Mouse (Mus musculus) telencephalon, adult 2 months (tissue): ENCODE results near the gene Akap11.
A peak's percentile ranks its signal among the peaks of the same experiment; 100 is the strongest.

Experiments used
- DNase-seq: peaks from one replicate; pipeline ENCODE4 v3.0.0-alpha.2; 2011; ENCODE audit warnings: low read depth, low spot score

The Akap11 gene

DNA sequence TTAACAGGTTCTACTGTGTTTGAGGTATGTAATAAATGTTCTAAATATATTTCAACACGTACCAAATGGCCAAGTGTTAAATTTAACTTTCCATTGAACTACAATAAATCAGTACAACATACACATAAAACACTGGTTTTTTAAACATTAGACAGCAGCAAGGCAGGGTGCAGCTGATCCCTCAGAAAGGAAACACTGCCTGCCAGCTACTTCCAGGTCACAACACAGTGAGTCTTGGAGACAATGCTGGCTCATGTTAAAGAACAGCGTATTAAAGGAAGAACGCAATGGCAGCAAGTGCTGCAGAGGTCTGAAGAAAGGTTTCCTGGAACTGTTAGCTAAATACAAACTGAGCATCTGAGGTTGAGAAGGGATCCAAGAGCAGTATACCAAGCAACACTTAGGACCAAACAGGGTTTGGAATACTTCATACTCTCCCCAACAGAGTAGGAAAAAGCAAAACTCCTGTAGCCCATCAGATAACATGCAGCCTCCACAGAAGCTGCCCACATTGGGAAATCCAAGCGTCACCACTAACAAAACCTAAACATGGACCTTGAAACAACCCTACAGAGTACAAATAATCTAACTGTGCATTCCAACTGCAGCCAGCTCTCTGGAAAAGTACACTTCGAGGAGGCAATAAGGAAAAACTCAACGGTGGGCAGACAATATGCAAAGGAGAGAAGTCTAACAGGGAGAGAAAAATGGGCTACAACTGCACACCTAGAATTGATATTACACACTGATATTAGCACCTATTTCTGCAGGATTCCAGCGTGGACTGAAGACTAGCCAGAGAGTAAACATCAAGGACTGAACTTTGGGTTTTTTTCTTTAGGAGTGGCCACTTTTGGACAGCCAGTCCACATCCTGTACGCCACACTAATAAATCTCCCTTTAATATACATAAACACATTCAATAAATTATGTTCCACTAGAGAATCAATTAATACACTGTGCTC is 7.9 kb downstream of the Akap11 start:
- no peak for DNase-seq

DNA sequence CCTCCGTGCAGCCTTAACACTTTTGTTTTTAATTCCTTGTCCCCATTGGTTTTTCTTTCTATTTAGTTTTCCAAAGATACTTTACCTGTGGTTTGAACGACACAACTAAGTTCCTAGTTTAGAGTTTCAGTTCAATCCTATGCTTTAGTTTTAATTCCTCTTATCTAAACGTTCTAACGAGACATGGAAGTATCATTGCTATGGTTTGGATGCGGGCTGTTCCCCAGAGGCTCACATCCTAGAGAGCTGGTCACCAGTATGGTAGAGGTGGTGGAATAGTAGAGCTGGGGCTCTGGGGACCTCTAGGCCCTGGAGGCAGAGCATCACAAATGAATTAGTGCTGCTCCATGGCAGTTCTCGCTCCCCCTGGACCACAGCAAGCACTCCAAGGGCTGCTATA is 9.7 kb downstream of the Akap11 start:
- no peak for DNase-seq

DNA sequence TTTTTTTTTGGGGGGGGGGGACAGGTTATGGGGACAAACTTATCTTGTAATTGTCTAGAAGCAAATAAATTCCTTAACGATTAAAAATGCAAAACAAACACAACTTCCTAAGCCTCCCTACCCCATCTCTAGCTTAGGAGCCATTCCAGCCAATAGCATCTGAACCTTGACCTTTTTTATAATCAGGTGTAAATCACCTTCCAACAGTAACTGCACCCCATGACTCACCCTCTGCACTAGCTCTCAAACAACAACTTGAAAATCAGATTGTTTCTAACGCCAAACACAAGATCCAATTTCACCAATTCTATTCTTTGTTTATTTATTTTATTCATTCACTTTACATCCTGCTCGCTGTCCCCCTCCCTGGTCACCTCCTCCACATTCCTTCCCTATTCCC is 10.1 kb downstream of the Akap11 start:
- DNase-seq: no peak

DNA sequence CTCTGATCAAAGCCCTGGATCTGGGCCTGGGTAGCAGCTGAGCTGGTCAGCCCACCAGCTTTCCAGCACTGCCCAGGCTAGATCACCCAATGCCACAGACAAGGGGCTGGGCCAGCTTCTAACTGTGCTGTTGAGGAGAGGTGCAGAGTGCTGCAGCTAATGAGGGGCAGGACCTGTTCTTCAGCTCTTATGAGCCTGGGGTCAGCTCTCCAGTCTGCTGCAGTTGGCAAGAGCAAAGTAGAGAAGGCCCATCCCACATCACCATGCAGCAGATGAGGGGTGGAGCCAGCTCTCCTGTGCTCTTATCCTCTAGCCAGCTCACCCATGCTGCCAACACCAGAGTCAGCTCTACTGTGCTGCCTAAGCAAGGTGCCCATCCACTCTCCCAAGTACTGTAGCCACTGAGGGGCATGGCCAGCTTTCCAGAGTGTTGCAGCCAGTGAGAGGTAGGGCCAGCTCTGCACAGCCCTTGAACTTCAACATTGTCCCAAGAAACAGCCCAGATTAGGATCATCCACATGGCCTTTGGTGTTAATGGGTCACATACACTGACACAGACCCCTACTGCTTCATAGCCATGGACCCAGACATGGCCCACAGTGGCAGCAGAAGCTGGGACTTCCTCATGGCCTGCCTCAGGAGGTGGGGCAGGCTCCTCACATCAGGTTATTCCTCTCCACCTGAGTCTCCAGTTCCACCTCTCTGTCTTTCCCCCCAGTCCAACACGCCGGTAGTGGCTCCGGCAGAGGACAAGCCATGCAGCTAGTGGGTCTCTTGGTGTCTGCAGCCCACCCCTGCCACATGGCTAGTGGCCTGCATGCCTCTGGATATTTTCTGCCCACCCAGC is 10.8 kb downstream of the Akap11 start:
- DNase-seq: no peak

DNA sequence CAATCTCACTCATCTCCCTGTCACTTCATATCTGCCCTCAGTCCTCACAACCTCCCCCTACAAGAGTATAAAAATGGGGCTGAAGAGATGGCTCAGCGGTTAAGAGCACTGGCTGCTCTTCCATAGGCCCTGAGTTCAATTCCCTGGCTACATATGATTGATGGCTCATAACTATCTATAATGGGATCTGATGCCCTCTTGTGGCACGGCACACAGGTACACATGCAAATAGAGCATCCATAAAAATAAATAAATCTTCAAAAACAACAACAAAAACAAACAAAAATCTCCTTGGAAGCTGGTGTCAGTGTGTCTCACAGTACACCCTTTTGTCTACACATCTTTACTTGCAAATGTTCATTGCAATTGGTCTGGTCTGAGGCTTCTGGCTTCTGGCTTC is 11.5 kb downstream of the Akap11 start:
- DNase-seq: no peak

DNA sequence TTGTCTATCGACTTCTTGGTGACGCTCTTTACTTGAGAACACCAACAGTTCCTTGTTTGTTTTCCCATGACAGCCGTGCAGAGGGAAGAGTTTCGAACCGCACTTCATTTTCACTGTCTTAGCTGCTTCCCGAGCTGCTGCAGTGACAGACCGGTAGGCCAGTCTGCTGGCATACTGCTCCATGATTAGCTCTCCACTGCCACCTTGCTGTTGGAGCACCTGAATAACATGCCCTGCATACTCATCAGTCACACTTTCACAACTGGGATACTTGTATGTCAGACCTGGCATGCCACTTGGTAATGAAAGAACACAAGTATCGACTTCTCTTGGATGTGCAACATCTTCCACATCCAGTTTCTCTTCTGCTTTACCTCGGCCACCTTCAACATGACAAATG is 25.9 kb downstream of the Akap11 start:
- DNase-seq: no peak

DNA sequence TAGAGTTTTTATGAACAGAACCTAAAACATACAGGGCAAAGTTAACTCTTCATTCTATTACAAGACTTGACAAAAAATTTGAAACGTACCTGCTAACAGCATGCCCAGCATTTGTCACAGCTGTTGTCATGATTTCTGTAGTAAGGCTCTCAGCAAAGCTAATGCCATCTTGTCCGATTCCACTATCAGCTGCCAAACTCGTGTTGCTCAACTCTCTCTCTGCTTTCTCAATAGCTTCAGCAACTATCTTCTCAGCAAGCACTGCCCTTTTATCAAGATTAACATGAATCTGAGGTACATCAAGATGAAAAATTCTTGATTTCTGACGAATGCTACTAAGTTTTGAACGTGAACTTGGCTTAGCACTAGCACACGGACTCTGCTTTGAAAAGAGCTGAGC is 26.8 kb downstream of the Akap11 start:
- no peak for DNase-seq

DNA sequence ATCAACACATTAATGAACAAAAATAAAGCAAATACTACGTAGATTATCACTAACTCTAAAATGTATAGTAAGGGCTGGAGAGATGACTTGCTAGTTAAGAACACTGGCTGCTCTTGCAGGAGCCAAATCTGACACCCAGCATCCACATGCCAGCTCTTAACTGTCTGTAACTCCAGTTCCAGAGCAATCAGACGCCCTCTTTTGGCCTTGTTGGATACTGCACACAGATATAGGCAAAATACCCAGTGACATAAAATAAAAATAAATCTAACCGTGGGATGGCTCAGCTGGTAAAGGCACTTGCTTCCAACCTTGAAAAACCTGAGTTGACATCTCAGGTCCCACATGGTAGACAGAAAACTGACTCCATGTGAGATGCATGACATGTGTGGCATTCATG is 36.0 kb downstream of the Akap11 start:
- DNase-seq: no peak

DNA sequence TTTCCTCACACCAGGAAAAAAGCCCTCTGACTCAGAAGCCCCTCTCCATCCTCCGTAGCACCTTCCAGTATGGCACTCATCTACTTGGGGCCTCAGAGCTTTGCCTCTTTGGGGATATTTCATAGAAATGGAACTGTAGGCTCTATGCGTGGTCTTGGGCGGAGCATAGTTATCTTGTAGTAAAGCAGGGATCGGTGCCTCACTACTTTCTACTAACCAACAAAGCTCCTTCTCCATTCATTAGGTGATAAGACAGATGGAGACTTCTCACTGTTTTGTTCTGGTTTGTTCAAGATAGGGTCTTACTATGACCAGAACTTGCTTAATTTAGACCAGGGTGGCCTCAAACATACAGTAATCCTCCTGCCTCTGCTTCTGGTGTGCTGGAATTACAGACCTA is 39.9 kb downstream of the Akap11 start:
- no peak for DNase-seq

DNA sequence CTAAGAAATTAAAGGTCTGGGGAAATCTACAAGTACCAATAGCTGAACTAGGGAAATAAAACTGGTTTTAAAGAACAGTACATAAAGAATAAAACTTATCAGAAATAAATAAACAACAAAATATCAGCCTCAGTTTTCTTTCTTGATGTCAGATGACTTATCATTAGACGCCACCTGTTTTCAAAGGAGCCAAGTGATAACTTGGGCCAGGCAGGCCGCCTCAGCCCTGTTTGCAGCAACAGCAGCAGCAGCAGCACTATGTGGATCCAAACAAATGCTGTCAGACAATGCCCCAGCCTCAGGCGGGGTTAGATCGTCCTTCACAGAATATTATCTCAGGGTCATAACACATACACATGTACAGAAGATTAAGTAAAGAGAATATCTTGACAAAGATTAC is 41.4 kb downstream of the Akap11 start:
- DNase-seq: no peak

DNA sequence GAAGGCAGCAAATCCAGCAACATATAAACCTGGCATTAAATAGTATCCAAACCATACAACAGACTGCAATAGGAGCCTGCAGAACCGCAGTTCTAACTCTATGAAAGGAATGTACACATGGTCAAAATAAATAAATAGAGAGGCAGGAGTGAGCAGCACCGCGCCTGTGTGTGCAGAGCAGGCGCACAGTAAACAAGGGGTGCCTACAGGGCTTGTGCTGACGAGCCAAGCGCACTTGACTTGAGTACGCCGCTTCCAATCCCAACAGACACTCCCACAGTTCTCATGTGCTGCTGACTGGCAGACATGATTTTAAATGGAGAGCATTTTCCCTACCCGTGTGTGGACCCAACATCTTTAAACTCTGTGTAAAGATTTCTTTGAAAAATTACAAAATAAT is 44.0 kb downstream of the Akap11 start:
- no peak for DNase-seq

DNA sequence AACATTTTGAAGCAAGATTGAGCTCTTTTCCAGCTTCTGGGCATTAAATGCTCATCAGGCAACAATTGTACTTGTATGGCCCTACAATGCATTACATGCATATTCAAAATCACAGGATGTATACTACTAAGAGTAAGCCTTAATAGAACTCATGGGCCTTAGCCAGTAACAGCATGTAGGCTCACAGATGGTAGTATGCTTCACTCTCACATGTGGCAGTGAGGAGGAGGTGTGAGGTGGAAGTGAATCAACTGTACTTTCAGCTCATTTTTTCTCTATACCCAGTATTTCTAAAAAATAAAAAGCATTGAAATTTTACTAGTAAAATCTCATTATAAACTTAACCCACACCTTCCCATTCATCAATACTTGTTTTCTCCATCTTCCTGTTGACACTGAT is 45.2 kb downstream of the Akap11 start:
- DNase-seq: peak; percentile 87

DNA sequence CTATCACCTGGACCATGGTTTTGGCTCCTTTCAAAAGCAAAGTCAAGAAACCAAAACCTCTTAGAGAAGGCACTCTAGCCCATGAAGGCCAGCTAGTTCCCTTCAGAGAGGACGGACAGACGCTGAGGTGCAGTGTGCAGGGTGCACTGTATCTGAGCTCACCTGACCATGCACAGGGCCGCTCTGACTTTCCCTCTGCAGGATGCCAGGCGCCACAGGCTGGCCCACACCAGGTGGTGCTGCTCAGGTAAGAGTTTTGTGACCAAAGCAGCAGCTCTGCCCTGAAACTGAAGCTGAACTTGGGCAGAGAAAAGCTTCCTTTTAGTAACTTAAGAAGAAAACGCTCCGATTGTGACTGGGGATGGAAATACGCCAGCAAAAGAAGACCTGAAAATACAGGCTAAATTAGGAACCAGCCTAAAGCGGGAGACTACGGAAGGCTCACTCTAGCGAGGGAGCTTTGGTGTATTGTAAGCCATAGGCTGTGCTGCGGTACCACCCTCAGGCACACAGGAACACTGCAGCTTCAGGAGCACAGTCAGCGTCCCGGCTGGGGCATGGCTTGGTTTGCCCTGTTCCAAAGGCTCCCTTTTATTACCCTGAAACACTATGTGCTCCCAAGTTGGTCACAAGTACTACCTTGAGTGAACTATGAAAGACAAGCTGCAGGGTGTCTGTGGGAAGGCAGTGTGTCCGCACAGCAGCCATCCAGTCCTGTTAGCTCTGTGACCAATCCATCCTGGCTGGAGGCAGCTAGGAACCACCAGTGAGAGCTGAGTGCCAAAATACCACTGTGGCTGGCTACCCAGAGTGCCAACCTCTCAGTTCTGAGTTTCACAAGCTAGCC is 54.0 kb downstream of the Akap11 start:
- peak; percentile 60 for DNase-seq

DNA sequence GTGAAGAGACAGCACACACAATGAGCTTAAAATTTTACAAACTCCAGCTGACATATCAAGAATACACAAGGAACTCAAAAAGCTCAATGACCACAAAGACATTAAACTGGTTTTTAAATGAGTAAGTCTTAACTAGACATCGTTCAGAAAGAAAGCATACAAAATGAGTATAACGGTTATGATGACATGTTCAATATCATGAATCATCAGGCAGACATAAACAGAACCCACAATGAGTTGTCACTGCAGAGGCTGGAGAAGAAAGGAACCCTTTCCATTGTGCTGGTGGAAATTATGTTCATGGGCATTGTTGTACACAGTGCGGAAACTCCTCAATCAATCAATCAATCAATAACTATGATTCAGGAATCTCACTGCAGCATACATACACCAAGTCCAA is 62.5 kb downstream of the Akap11 start:
- no peak for DNase-seq

DNA sequence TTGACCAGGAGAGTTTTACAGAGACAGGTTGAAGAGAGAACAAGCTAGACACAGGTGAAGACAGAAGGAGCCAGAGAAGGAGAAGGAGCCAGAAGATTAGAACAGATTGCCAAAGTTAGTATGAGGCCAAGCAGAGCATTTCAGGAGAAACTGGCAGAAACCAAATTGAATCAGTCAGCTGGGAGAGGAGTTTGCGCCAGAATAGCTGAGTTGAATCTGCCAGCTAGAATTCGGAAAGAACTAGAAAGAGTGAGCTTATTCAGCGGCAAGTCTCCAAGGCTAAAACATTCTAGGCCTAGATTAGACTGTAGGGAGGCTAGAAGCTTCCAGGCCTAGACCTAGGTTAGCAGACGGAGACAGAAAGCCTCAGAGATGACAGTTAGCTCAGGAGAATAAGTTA is 65.9 kb downstream of the Akap11 start:
- peak; percentile 32 for DNase-seq

DNA sequence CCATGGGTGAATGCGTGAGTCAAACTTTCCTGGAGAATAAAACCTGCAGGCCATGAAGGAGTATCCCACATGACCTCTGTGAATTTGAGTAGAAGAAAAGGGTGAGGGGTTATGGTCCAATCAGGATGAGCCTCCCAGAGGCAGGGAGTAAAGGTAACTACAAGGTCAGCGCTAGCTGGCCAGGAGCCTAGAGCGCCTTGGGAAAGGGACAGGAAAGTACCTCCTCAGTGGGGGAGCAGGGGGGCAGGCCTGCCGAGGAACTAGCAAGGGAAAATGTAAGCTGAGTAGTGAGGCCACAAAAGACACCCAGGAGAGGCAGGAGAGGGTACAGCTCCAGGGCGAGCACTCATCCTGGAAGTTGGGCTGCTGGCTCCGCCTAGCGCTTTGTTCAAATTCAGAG is 67.6 kb downstream of the Akap11 start:
- no peak for DNase-seq

DNA sequence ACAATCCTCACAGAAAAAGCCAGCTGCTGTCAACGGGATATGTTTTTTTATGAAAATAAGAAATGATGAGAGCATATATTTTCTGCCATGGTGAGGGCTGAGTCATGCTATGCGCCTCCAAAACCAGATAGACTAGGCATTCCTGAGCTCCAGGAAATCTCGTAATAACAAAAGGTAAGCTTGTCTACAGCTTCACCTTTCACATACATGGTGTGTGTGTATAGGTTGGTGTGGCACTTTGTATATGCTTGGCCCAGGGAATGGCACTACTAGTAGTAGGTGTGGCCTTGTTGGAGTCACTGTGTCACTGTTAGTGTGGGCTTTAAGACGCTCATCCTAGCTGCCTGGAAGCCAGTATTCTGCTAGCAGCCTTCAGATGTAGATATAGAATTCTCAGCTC is 68.6 kb downstream of the Akap11 start:
- DNase-seq: no peak

DNA sequence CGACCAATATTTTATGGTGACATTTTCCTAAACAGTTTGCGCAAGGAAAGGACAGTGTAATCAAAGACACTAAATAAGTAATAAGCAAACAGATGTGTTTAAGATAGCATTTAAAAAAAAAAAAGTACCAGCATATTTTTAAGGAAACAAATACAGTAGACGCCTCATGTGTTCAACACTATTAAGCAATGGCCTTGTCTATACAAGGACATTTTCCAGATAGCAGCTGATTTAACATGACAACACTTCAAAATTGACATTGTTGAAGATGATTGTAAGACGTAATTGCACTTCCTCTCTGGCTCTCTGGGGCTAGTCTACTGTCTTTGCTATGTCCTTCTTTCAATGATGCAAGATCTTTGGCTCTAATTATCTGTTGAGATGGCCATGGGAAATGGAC is 72.3 kb downstream of the Akap11 start:
- DNase-seq: no peak

DNA sequence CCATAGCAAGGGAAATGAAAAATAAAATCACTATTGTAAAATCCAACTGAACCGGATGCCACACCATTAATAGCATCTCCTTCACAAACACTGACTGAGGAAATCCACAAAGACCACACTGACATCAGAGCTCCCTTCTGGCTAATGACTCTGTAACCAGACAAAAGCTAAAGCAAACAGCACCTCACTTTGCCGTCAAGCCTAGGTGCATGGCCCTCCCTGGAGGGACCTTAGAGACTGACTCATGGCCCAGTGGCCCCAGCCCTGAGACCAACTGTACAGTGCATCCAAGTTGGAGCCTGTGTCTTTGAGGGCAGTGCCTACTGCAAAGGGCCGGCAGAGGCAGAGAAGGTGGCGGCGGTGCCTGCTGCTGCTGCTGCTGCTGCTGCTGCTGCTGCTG is 77.5 kb downstream of the Akap11 start:
- DNase-seq: no peak

DNA sequence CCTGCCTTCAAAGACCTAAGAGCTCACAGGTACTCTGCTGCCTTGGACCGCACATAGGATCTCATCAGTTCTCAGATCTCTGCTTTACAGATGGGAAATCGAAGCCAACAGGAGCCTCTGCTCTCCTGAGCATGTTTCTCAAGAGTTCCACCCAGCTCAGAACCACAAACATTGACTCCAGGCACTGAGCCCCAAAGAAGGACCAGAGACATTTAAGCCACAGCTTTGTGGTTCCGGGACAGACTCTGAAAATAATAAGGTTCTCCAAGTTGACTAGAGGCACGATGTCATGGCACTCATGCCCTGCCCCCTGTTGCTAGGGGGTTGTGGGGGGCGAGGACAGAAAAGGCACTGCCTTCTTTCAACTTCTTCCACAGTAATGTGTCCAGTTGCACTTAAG is 77.9 kb downstream of the Akap11 start:
- no peak for DNase-seq

DNA sequence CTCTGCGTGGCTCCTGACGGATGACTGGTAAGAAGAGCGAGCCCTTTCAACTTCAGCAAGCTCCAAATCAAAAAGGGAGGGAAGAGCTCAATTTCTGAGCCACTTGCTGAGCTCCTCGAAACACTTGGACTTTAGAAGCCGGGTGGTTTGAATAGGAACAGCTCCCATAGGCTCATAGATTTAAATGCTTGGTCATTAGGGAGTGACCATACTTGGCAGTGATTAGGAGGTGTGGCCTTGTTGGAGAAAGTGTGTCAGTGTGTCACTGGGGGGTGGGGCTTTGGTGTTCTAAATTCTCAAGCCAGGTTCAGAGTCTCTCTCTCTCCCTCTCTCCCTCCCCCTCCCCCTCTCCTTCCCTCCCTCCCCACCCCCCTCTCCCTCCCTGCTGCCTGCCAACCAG is 81.6 kb downstream of the Akap11 start:
- DNase-seq: no peak
